8 mouse cellular contexts compared by ENCODE assay signal in genomic region chr4:110286371-110286781, GRCm38 (mm10).
A peak's percentile ranks its signal among the peaks of the same experiment; 100 is the strongest.
DNase-seq lines count a peak whose midpoint lies in the region; ATAC-seq lines count a peak whose summit lies in the region.

No protein-coding gene starts in this region.

- peaks cover 9% of the 10 kb centered on the region for H3K4me1 ChIP-seq in heart, embryonic 15.5 days (replicated peaks)

- H3K27me3 ChIP-seq in heart, embryonic 15.5 days, result no peaks in the 10 kb centered on the region

- intact Hi-C loops in heart, postnatal 25 days (cut with DNase I), result no loop called here
- intact Hi-C loops in left cerebral cortex, postnatal 25 days (cut with DNase I), result loop anchor here (2.0 to 10.0 kb wide), 6 partner anchors 64 to 1021 kb away; partner anchors contain the start of gene Elavl4

- H3K36me3 ChIP-seq in heart, embryonic 15.5 days, result no peaks in the 10 kb centered on the region

- H3K9me3 ChIP-seq in heart, embryonic 15.5 days (replicated peaks), result no peaks in the 10 kb centered on the region

- DNase-seq in heart, postnatal 25 days (ENCODE audit: low spot score), result no peak
- peak; percentile 46 to 74 for DNase-seq in cerebellum, postnatal 36 days
- DNase-seq in left cerebral cortex, postnatal 25 days (ENCODE audit: low spot score in 2 of 2), result peak; percentile 56 to 77
- DNase-seq in right cerebral cortex, adult 2 months (ENCODE audit: low spot score in 2 of 2), result peak; percentile 61 to 72
- no peak for DNase-seq in Muller cell, postnatal 12 days (ENCODE audit: inconsistent ontology term)
- no peak for DNase-seq in lung, postnatal 25 days (ENCODE audit: low spot score)

- H3K4me3 ChIP-seq in heart, embryonic 15.5 days, result peak overlapping the region; percentile 18; the same call in 1 of the 2 replicates

- WGBS in heart, embryonic 15.5 days, result 39% methylated on average over 9 of the region's 9 CpGs

- peak overlapping the region; percentile 52 for H3K4me2 ChIP-seq in heart, embryonic 15.5 days

- H3K9ac ChIP-seq in heart, embryonic 15.5 days, result no peak overlapping the region

- ATAC-seq in heart, embryonic 15.5 days (replicated peaks; ENCODE audit: insufficient number of reproducible peaks, insufficient read depth, low FRiP score, low read depth), result no peak
- ATAC-seq in hematopoietic stem cell, adult 5-6 weeks (replicated peaks in 1 of 2; ENCODE audit: insufficient read depth in 1 of 2, low FRiP score in 2 of 2, low TSS enrichment in 1 of 2, low read depth in 1 of 2, poor library complexity in 2 of 2, severe bottlenecking in 2 of 2), result peak; percentile 76 to 91

- no peak overlapping the region for H3K27ac ChIP-seq in heart, embryonic 15.5 days

Comparison
In these comparisons a context has a peak if more than half of its experiments do, and no peak if none do; other contexts are left out.
1. DNase-seq: peak in cerebellum, postnatal 36 days (2 of 2), left cerebral cortex, postnatal 25 days (2 of 2) and right cerebral cortex, adult 2 months (2 of 2); none in heart, postnatal 25 days (single experiment), Muller cell, postnatal 12 days (single experiment) and lung, postnatal 25 days (single experiment).